Mouse (Mus musculus) ovary, adult 18-20 months (tissue): ENCODE measurements around the gene Cd300a.
A peak's percentile ranks its signal among the peaks of the same experiment; 100 is the strongest.

Source experiments
- DNase-seq: peaks from one replicate; pipeline ENCODE4 v3.0.0; 2022; ENCODE audit warnings: low spot score, mixed read lengths

Gene Cd300a

GRCm38 (mm10) chr11:114866486-114867360 lies 23.1 kb upstream of the Cd300a start:
- DNase-seq, result peak; percentile 51

DNA sequence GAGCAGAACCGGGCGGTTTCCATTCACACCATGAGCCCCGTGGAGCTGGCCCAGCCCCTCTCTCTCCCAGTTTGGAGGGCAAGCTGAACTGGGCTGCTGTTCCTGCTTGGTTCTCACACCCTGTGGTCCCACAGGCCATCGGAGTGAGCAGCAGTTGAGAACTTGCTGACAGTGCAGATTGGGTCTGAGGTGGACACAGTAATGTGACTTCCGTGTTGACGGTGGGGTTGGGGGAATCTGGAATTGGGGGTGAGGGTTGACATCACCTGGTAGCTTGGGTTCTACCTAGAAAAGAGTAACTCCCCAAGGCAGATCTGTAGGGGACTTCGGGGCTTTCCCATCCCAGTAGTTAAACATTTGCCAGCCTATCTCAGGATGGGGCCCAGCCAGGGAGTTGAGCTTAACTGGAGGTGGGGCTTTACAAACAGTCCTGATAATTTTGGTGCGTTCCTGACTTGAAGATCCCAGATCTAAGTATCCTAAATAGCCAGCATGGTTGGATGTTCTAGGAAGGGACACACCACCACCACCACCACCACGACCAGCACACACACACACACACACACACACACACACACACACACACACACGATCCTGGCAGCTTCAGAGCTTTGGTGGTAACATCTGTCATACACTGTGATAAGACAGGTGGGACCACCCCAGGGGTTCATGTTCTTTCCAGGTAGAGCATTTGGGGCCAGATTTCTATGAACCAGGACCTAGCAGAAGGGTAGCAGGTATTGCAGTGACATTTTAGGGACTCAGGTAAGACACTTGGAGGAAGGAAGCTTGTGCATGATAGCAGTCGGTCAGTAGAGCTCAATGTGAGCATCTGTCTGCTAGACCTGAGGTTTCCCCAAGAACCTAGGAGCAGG lies 22.2 kb upstream of the Cd300a start:
- DNase-seq, result no peak

GRCm38 (mm10) chr11:114868280-114868679 lies 21.6 kb upstream of the Cd300a start:
- no peak for DNase-seq

- DNase-seq, result no peak
Measured at GRCm38 (mm10) chr11:114869787-114870186, 20.1 kb upstream of the Cd300a start.

DNA sequence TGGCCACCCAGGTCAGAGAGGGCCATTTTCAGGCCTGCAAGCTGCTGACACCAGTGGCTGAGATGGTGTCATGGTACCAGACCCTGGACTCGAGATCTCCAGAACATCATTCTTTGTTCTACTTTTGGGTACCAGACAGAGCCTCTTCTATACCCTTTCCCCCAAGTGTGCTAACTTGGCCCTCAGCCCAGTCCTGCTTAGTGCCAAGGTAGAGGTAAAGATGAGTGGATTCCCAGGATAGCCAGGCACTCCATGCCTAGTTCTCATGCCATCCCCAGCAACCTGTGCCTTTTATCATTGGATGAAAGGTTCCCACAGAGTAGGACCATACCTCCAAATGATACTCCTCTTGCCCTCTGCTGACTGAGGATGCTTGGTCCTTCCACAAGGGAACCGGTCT lies 18.3 kb upstream of the Cd300a start:
- no peak for DNase-seq

DNA sequence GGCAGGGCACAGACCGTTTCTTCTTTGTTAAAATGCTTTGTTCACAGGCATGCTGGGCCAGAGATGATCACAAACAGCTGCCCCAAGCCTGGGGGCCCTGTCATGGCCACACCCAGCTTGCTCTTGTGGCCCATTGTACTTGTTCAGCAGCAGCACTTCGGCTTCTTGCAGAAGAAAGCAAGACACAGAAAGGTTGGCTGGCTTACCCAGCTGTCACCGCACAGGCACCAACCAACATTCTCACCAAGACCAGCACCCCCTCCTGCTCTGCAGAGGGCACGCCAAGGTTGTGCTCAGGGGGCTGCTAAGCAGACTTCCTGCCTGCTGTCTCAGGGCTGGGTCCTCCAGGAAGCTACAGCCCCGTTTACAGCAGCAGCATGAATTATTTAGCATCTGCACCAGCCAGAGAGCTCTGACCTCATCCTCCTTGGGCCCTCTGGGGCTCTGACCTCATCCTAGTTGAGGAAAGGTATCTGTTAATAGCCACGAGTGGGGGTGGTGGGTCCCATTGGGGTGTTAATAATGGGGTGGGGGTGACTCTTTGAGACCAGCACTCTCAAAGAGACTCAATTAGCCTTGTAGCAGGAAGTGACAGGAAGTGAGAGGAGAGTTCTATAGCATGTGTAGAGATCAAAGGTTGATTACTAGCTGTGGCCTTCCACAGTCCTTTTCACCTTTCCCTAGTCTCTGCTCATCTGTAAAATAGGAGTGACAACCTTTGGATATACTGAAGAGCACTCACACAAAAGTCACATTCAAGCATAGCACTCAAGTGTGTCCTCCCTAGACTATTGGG lies 16.6 kb upstream of the Cd300a start:
- DNase-seq, result no peak

GRCm38 (mm10) chr11:114874226-114875145 lies 15.4 kb upstream of the Cd300a start:
- no peak for DNase-seq

DNA sequence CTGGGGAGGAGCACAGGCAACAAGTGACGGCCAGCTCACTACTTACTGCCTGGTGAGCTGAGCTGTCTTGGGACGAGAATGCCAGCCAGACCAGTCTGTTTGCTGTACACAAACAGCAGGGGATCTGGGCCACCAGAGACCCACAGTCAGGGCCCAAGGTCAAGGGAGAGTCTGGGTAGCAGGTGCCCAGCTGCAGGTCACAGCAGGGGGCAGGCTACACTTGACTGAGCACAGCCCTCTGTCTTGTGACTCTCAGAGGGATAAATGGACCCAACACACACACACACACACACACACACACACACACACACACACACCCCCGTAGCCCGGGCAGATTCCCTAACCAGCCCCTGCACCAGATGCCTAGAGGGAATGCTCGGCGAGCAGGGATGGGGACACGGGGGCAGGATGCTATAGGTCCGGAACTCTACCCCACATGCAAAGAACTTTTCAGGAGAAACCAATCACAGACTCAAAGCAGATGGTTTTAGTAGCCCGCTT lies 14.5 kb upstream of the Cd300a start:
- DNase-seq, result no peak

DNA sequence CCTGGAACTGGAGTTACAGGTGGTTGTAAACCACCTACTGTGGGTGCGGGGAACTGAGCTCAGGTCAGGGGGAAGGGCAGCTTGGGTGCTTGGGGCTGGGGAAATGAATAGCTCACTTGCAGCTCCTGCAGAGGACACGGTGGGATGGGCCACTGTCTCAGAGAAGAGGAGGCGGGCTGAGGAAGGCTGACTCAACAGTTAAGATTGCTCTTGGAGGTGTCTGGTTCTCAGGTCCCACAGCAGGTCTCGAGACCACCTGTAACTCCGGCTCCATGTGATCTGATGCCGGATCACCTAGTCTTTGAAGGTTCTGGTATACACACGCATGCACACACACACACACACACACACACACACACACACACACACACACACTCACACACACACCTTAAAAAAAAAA lies 13.7 kb upstream of the Cd300a start:
- no peak for DNase-seq

- no peak for DNase-seq
Measured at GRCm38 (mm10) chr11:114876621-114877020, 13.2 kb upstream of the Cd300a start.

- DNase-seq, result no peak
Measured at GRCm38 (mm10) chr11:114877145-114877544, 12.7 kb upstream of the Cd300a start.

- no peak for DNase-seq
Measured at GRCm38 (mm10) chr11:114879666-114880065, 10.2 kb upstream of the Cd300a start.

- no peak for DNase-seq
Measured at GRCm38 (mm10) chr11:114880185-114880584, 9.7 kb upstream of the Cd300a start.

DNA sequence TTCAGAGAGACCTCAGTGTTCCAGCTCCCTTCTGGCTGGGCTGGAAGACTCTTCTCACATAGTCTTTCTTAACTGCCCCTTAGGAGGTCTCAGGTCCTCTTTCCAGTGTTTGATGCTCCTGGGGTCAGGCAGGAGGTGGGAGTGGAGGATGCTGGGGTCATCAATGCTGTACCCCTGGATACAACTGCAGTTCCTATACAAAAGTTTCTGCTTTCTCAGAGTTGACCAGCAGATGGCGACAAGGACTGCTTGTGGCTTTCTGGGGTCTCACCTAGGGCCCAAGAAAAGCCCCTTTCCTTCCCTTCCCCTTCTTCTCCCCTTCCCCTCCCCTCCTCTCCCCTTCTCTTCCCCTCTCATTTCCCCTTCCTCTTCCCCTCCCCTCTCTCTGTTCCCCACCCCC lies 9.3 kb upstream of the Cd300a start:
- no peak for DNase-seq

DNA sequence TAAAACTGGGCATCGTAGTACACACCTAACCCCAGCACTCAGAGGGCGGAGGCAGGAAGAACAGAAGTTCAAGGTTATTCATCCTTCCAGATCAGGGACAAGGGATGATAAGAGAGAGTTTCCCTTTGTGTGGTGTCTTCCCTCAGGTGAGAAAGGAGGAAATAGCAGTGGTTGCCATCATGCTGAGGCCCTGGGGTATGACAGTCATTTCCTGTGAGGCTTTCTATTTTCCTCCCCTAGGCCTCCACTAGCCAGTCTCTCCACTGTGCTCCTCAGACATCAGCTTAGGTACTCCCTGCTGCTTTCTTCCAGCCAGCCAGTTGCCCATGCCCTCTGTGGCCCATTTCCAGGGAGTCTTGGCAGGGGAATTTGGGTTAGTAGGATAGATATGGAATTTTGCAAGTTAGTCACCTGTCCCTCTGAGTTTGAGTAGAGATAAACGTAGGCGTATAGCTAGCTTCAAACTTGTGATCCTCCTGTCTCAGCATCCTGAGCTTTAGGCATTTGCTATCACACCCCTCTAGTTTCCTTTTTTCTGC lies 6.5 kb upstream of the Cd300a start:
- no peak for DNase-seq

- no peak for DNase-seq
Measured at GRCm38 (mm10) chr11:114884380-114885100, 5.3 kb upstream of the Cd300a start.

GRCm38 (mm10) chr11:114890542-114890941 lies 701 bp downstream of the Cd300a start:
- no peak for DNase-seq

- DNase-seq, result no peak
Measured at GRCm38 (mm10) chr11:114896085-114896484, 6.2 kb downstream of the Cd300a start.

- DNase-seq, result no peak
Measured at GRCm38 (mm10) chr11:114898026-114898425, 8.2 kb downstream of the Cd300a start.

GRCm38 (mm10) chr11:114903224-114903623 lies 13.4 kb downstream of the Cd300a start:
- DNase-seq, result no peak
